8 mouse cellular contexts compared by ENCODE assay signal in the genomic region with DNA sequence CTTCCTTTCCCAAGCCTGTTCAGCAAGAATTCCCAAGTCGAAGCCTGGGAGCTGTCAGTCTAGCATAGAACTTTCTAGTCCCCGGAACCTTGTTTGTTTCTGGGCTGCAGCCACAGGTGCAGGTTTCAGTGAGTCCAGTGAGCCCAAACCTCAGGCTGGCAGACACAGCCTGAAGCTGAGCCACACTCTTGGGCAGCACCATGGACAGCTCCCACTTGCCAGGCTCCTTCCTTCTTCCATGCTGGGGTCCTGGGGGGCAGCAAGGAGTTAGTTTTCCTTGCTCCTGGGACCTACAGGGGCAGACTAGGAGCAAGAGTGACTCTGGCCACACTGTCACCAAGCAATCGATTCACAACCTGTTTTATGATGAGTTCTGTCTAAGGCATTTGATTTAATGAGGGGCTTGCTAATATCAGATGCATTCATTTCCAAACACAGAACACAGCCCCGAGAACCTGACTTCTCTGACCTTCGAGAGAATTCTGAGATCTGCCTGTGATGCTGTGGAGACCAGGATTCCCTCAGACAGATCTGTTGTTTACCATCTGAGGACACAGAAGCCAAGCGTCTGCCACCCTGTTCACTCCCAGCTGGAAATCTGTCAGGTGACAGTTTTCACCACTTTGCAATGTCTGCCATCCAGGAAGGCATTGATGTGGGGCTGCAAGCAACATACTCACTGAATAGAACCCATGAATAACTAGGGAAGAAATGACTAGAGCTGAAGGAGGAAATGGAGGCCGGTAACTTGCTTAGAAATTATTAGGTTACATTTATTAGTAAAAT. TPM values are rescaled to one million over a fixed set of nuclear protein-coding genes. Genes with fewer than 3 reads are reported as not detected.
DNase-seq lines count a peak whose midpoint lies in the region; ATAC-seq lines count a peak whose summit lies in the region.

No protein-coding gene starts in this region.

- peak; percentile 73 for DNase-seq in gastrocnemius, postnatal 10 days
- DNase-seq in gastrocnemius, postnatal 25 days = no peak
- DNase-seq in urinary bladder, postnatal 14 days (ENCODE audit: low spot score) = peak; percentile 64
- no peak for DNase-seq in urinary bladder, postnatal 10 days (ENCODE audit: low spot score)
- DNase-seq in forebrain, embryonic 14.5 days (ENCODE audit: low spot score) = peak; percentile 52
- peak; percentile 35 to 56 for DNase-seq in lung, postnatal 4 days
- no peak for DNase-seq in left cerebral cortex, postnatal 36 days (ENCODE audit: low spot score in 2 of 2)
- DNase-seq in layer of hippocampus, adult 11-12 months (ENCODE audit: low spot score) = no peak

- H3K36me3 ChIP-seq in forebrain, embryonic 14.5 days (ENCODE audit: control insufficient read depth, insufficient read depth, low read length) = no peaks in the 10 kb centered on the region

- intact Hi-C loops in left cerebral cortex, postnatal 36 days (cut with DNase I) = no loop called here

- no peak for ATAC-seq in forebrain, embryonic 14.5 days

- no peak overlapping the region for H3K4me3 ChIP-seq in forebrain, embryonic 14.5 days (ENCODE audit: low read depth, low read length)

- H3K27me3 ChIP-seq in forebrain, embryonic 14.5 days (replicated peaks; ENCODE audit: control insufficient read depth, insufficient read depth, low read length) = no peaks in the 10 kb centered on the region

- peak overlapping the region; percentile 60; the same call in 1 of the 2 replicates for H3K27ac ChIP-seq in forebrain, embryonic 14.5 days (ENCODE audit: low read depth, low read length)

- 59% methylated on average over 7 of the region's 7 CpGs for WGBS in forebrain, embryonic 14.5 days

- H3K9ac ChIP-seq in forebrain, embryonic 14.5 days (ENCODE audit: low read length) = no peak overlapping the region

- no peaks in the 10 kb centered on the region for H3K9me3 ChIP-seq in forebrain, embryonic 14.5 days (replicated peaks; ENCODE audit: control insufficient read depth, low read length)

- no peak overlapping the region for H3K4me2 ChIP-seq in forebrain, embryonic 14.5 days (ENCODE audit: low read length)

- no peaks in the 10 kb centered on the region; the same call in 1 of the 2 replicates for H3K4me1 ChIP-seq in forebrain, embryonic 14.5 days (ENCODE audit: control insufficient read depth, insufficient read depth, low read length)

RNA-seq across cellular contexts. Expression of a gene that starts 22.6 kb away (rescaled TPM):
- 10 to 100 TPM; 23.5 to 27.3 TPM for total RNA-seq in gastrocnemius, postnatal 10 days (2021)
- total RNA-seq in gastrocnemius, postnatal 25 days (2021) = 10 to 100 TPM; 38.9 to 56.7 TPM
- 14.1 and 16.1 TPM in 2 replicates for polyA plus RNA-seq in forebrain, embryonic 14.5 days (2014; fragmentation: Nextera tagmentation; extraction: Ambion mirVana)
- 10 to 100 TPM; 76.2 to 83.6 TPM for total RNA-seq in left cerebral cortex, postnatal 36 days (2021)

RNA-seq across cellular contexts. Expression of a gene that starts 42.6 kb away (rescaled TPM):
- 10 to 100 TPM; 14.5 to 17.9 TPM for total RNA-seq in gastrocnemius, postnatal 10 days (2021)
- 10 to 100 TPM; 13.3 TPM for total RNA-seq in gastrocnemius, postnatal 25 days (2021)
- polyA plus RNA-seq in forebrain, embryonic 14.5 days (2014; fragmentation: Nextera tagmentation; extraction: Ambion mirVana) = 28.3 and 33.3 TPM in 2 replicates
- total RNA-seq in left cerebral cortex, postnatal 36 days (2021) = 10 to 100 TPM; 32.5 to 33.1 TPM

RNA-seq across cellular contexts. Expression of a gene that starts 45.9 kb away (rescaled TPM):
- total RNA-seq in gastrocnemius, postnatal 10 days (2021) = under 1 TPM; 0.14 to 0.32 TPM
- under 1 TPM; 0.08 to 0.20 TPM for total RNA-seq in gastrocnemius, postnatal 25 days (2021)
- 0.30 and 0.40 TPM in 2 replicates for polyA plus RNA-seq in forebrain, embryonic 14.5 days (2014; fragmentation: Nextera tagmentation; extraction: Ambion mirVana)
- 1 to 10 TPM in 1 of 2 experiments, under 1 TPM in 1; 0.96 to 1.9 TPM for total RNA-seq in left cerebral cortex, postnatal 36 days (2021)

RNA-seq across cellular contexts. Expression of a gene that starts 51.2 kb away (rescaled TPM):
- total RNA-seq in gastrocnemius, postnatal 10 days (2021) = not detected
- total RNA-seq in gastrocnemius, postnatal 25 days (2021) = not detected
- 1.1 and 1.3 TPM in 2 replicates for polyA plus RNA-seq in forebrain, embryonic 14.5 days (2014; fragmentation: Nextera tagmentation; extraction: Ambion mirVana)
- total RNA-seq in left cerebral cortex, postnatal 36 days (2021) = not detected

Comparison
In these comparisons a context has a peak if more than half of its experiments do, and no peak if none do; other contexts are left out.
1. DNase-seq: peak in gastrocnemius, postnatal 10 days (single experiment), urinary bladder, postnatal 14 days (single experiment), forebrain, embryonic 14.5 days (single experiment) and lung, postnatal 4 days (2 of 2); none in gastrocnemius, postnatal 25 days (single experiment), urinary bladder, postnatal 10 days (single experiment), left cerebral cortex, postnatal 36 days (0 of 2) and layer of hippocampus, adult 11-12 months (single experiment).